Mouse (Mus musculus) hindbrain, embryonic 16.5 days (tissue): ENCODE measurements at regions not wholly inside any gene's neighbourhood (a gene's known extent, or its start where the extent isn't known, plus 50 kb on each side); places are given as distances from the start of the nearest gene placed in this dataset.

Experiments used
- ATAC-seq: fragments of 200-750 bp; cut with Nextera tagmentation; 2 replicates; pipeline ENCODE4 v1.8.0; 2017; ENCODE audit warnings: moderate TSS enrichment, moderate library complexity
- H3K27ac ChIP-seq: fragments of 300-500 bp; sonication (generic); 2 replicates; pipeline ENCODE4 v1.5.1; 2014; ENCODE audit warnings: low read depth, mild to moderate bottlenecking, control low read depth, low read length, moderate library complexity
- H3K27me3 ChIP-seq: fragments of 300-500 bp; sonication (generic); replicated peaks from 2 replicates; pipeline ENCODE4 v1.6.1; 2014; ENCODE audit warnings: low read length; ENCODE audit not compliant: control insufficient read depth, insufficient read depth
- H3K36me3 ChIP-seq: fragments of 300-500 bp; sonication (generic); 2 replicates; pipeline ENCODE4 v1.6.1; 2014; ENCODE audit warnings: mild to moderate bottlenecking, low read length, moderate library complexity, mixed read lengths; ENCODE audit not compliant: control insufficient read depth, insufficient read depth
- H3K4me1 ChIP-seq: fragments of 300-500 bp; sonication (generic); 2 replicates; pipeline ENCODE4 v1.6.1; 2014; ENCODE audit warnings: low read depth, low read length; ENCODE audit not compliant: control insufficient read depth, insufficient read depth
- H3K4me2 ChIP-seq: fragments of 300-500 bp; sonication (generic); 2 replicates; pipeline ENCODE4 v1.6.1; 2014; ENCODE audit warnings: mild to moderate bottlenecking, low read length, control low read depth, moderate library complexity
- H3K4me3 ChIP-seq: fragments of 300-500 bp; sonication (generic); 2 replicates; pipeline ENCODE4 v1.5.1; 2014; ENCODE audit warnings: mild to moderate bottlenecking, low read length, control low read depth, moderate library complexity
- H3K9ac ChIP-seq: fragments of 300-500 bp; sonication (generic); 2 replicates; pipeline ENCODE4 v1.6.1; 2014; ENCODE audit warnings: low read depth, mild to moderate bottlenecking, control low read depth, low read length, moderate library complexity
- H3K9me3 ChIP-seq: fragments of 300-500 bp; sonication (generic); 2 replicates; pipeline ENCODE4 v1.6.1; 2014; ENCODE audit warnings: mild to moderate bottlenecking, low read length, moderate library complexity; ENCODE audit not compliant: control insufficient read depth
- WGBS: fragments of 180-500 bp; shearing (Covaris S2); extraction: QIAGEN DNeasy Blood & Tissue Kit; methylation state at CpG from one replicate; pipeline ENCODE4 v1.1.7; 2014; 5-methylcytosine and 5-hydroxymethylcytosine counted together

GRCm38 (mm10) chr11:7425233-7425632 lies 211.5 kb upstream of the Igfbp3 start:
- Histone ChIP-seq H3K27ac (no peak overlapping the region), H3K4me1 (peaks cover 4% of the 10 kb centered on the region; the same call in 1 of the 2 replicates), H3K9ac (no peak overlapping the region), H3K27me3 (no peaks in the 10 kb centered on the region), H3K4me3 (no peak overlapping the region), H3K9me3 (no peaks in the 10 kb centered on the region), H3K36me3 (no peaks in the 10 kb centered on the region), H3K4me2 (no peak overlapping the region)
- no peak for ATAC-seq
- WGBS: 92% methylated on average over 1 of the region's 1 CpGs

DNA sequence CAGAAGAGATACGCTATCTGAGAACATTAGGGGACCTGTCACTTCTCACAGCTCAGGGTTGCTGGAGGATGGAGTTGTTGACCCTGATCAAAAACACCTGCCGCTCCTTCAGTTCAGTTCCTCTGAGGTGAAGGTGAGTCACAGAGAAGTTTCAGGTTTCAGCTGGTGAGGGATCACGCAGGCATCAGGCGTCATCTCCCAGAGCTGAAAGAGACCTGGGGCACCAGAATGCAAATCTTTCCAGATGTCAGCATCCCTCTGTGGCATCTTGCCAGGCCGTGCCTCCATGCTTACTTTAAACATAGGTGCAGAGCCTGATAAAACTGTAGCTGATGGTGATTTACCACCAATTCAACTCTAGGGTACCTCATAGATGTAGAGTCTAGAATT lies 210.4 kb upstream of the Igfbp3 start:
- H3K4me2 ChIP-seq: no peak overlapping the region
- ATAC-seq: no peak
- H3K27me3 ChIP-seq: no peaks in the 10 kb centered on the region
- H3K9ac ChIP-seq: no peak overlapping the region
- H3K4me3 ChIP-seq: no peak overlapping the region
- no peaks in the 10 kb centered on the region for H3K36me3 ChIP-seq
- H3K9me3 ChIP-seq: no peaks in the 10 kb centered on the region
- whole genome bisulfite sequencing: 73% methylated on average over 5 of the region's 5 CpGs
- H3K4me1 ChIP-seq: peaks cover 4% of the 10 kb centered on the region; the same call in 1 of the 2 replicates
- no peak overlapping the region for H3K27ac ChIP-seq

GRCm38 (mm10) chr11:7423276-7424081 lies 209.8 kb upstream of the Igfbp3 start:
- Histone ChIP-seq H3K27me3 (no peaks in the 10 kb centered on the region), H3K9me3 (no peaks in the 10 kb centered on the region), H3K9ac (no peak overlapping the region), H3K4me1 (peaks cover 4% of the 10 kb centered on the region; the same call in 1 of the 2 replicates), H3K4me3 (no peak overlapping the region; the same call in 1 of the 2 replicates), H3K36me3 (no peaks in the 10 kb centered on the region), H3K4me2 (peak overlapping the region; percentile 34), H3K27ac (no peak overlapping the region)
- 7% methylated on average over 13 of the region's 13 CpGs for WGBS
- ATAC-seq: peak; percentile 76

DNA sequence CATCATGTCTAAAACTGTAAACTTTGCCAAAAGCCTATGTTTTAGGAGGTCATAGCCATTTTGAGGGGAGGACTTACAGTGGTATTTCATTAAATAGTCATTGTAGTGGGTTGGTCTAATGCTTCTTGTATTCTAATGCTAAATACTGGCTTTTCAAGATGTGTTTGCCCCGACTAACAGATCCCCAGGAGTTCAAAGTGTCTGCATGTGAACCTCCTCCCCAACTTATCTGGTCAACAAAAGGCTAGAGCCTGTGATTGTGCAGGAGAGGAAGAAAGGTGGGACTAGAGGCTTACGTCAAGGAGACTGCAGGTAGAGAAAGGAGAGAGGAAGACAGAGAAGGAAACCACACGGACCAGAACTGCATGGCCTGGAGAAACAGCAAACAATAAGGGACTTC lies 198.9 kb upstream of the Igfbp3 start:
- Histone ChIP-seq H3K4me1 (no peaks in the 10 kb centered on the region), H3K36me3 (no peaks in the 10 kb centered on the region), H3K27me3 (no peaks in the 10 kb centered on the region), H3K27ac (no peak overlapping the region), H3K9me3 (no peaks in the 10 kb centered on the region; the same call in 1 of the 2 replicates), H3K9ac (no peak overlapping the region), H3K4me3 (no peak overlapping the region), H3K4me2 (no peak overlapping the region)
- ATAC-seq: no peak
- 81% methylated on average over 3 of the region's 3 CpGs for WGBS

GRCm38 (mm10) chr11:7408992-7409391 lies 195.3 kb upstream of the Igfbp3 start:
- ATAC-seq: no peak
- no peak overlapping the region for H3K4me3 ChIP-seq

DNA sequence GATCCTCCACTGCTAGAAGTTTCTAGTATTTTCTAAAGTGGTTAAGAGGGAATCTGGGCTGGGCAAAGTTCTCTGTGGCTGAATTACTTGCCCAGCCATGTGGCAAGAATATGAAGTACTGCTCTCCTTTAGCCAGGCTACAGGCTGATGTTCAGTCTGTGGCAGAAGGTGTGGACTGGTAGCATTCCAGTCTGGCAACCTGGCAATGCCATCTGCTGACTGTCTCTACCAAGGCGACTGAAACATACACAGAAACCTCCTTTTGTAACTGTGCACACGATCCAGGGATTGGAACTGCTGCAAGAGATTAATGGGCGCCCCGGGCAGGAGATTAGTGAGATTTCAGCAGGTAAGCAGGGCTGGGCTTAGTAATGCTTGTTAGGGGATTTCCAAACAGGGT lies 190.9 kb upstream of the Igfbp3 start:
- Histone ChIP-seq H3K9ac (no peak overlapping the region), H3K4me1 (no peaks in the 10 kb centered on the region), H3K4me2 (no peak overlapping the region), H3K9me3 (no peaks in the 10 kb centered on the region), H3K27ac (no peak overlapping the region), H3K4me3 (no peak overlapping the region), H3K27me3 (no peaks in the 10 kb centered on the region), H3K36me3 (no peaks in the 10 kb centered on the region)
- WGBS: 84% methylated on average over 4 of the region's 4 CpGs
- no peak for ATAC-seq

More at GRCm38 (mm10) chr11:7408992-7409391, 195.3 kb upstream of the Igfbp3 start:
- Histone ChIP-seq H3K36me3 (no peaks in the 10 kb centered on the region), H3K27ac (no peak overlapping the region), H3K4me2 (no peak overlapping the region), H3K4me1 (no peaks in the 10 kb centered on the region), H3K9ac (no peak overlapping the region), H3K27me3 (no peaks in the 10 kb centered on the region), H3K9me3 (no peaks in the 10 kb centered on the region; the same call in 1 of the 2 replicates)

- Histone ChIP-seq H3K9me3 (no peaks in the 10 kb centered on the region), H3K27ac (no peak overlapping the region), H3K27me3 (no peaks in the 10 kb centered on the region), H3K9ac (no peak overlapping the region), H3K4me2 (no peak overlapping the region), H3K4me1 (no peaks in the 10 kb centered on the region), H3K36me3 (no peaks in the 10 kb centered on the region), H3K4me3 (no peak overlapping the region)
- WGBS: 84% methylated on average over 1 of the region's 1 CpGs
- no peak for ATAC-seq
Observed at GRCm38 (mm10) chr11:7371835-7372234, 158.1 kb upstream of the Igfbp3 start.

DNA sequence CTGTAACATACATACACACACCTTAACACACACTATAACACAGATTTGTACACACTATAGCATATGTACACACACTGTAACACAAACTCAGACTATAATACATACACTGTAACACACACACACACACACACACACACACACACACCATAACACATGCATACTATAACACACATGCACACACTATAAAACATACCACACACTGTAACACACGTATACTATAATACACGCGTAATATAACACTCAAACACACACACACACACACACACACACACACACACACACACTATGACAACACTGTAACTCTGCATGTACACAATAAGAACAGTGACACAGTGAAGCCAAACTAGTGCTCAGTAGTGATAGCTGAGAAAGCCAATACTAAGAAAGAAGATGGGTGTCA lies 147.7 kb upstream of the Igfbp3 start:
- H3K4me1 ChIP-seq: no peaks in the 10 kb centered on the region
- no peaks in the 10 kb centered on the region for H3K36me3 ChIP-seq
- H3K9ac ChIP-seq: no peak overlapping the region
- peak; percentile 42; the same call in 1 of the 2 replicates for ATAC-seq
- no peak overlapping the region for H3K27ac ChIP-seq
- no peaks in the 10 kb centered on the region for H3K9me3 ChIP-seq
- H3K4me3 ChIP-seq: no peak overlapping the region
- H3K27me3 ChIP-seq: no peaks in the 10 kb centered on the region
- 94% methylated on average over 3 of the region's 3 CpGs for WGBS
- H3K4me2 ChIP-seq: no peak overlapping the region

DNA sequence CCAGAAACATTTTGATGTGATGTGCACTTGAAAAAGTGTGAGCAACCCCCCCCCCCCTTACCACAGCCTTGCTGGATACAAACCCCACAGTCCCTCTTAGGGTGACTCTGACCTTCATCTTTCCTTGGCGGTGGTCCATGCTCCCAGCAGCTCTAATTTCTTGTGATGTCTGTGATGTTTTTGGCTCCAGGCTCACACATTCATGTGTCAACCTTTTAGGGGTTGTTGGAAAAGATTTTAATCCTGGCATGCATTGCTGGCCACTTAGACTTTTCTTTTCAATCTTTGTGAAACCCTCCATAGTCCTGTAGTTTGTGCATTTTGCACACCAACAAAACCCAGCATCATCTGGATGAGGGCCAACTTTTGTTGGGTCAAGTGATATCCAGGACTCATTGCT lies 134.9 kb upstream of the Igfbp3 start:
- no peaks in the 10 kb centered on the region for H3K36me3 ChIP-seq
- no peaks in the 10 kb centered on the region for H3K27me3 ChIP-seq
- H3K4me1 ChIP-seq: no peaks in the 10 kb centered on the region
- H3K9me3 ChIP-seq: no peaks in the 10 kb centered on the region; the same call in 1 of the 2 replicates
- no peak overlapping the region for H3K4me3 ChIP-seq
- H3K4me2 ChIP-seq: no peak overlapping the region
- H3K27ac ChIP-seq: no peak overlapping the region
- WGBS: 92% methylated on average over 1 of the region's 1 CpGs
- ATAC-seq: no peak
- no peak overlapping the region for H3K9ac ChIP-seq
